Mouse (Mus musculus): ENCODE data around the gene Atp2a3. TPM values are rescaled to one million over a fixed set of nuclear protein-coding genes. Genes with fewer than 3 reads are reported as not detected.

Atp2a3 gene
- polyA plus RNA-seq, 1 experiment from 2014 or later, result 0.70 TPM

- no peak overlapping the region for H3K27ac ChIP-seq (ENCODE audit: low read depth, low read length)
- no peak overlapping the region for H3K4me2 ChIP-seq (ENCODE audit: low read depth, low read length)
- no peaks in the 10 kb centered on the region for H3K36me3 ChIP-seq (ENCODE audit: control insufficient read depth, insufficient read depth, low read length)
- H3K27me3 ChIP-seq (ENCODE audit: control insufficient read depth, insufficient read depth, low read length), result peaks cover 32% of the 10 kb centered on the region
- H3K4me3 ChIP-seq (ENCODE audit: low read depth, low read length), result no peak overlapping the region
- H3K9me3 ChIP-seq (ENCODE audit: control insufficient read depth, low read length), result no peaks in the 10 kb centered on the region
- WGBS, result 63% methylated on average over 7 of the region's 7 CpGs
- no peaks in the 10 kb centered on the region for H3K4me1 ChIP-seq (ENCODE audit: control insufficient read depth, insufficient read depth, low read length)
- no peak overlapping the region for H3K9ac ChIP-seq (replicated peaks; ENCODE audit: low read depth, low read length)
- no peak for ATAC-seq (ENCODE audit: low read depth)
Measured at GRCm38 (mm10) chr11:72963058-72963788, 2.3 kb downstream of the Atp2a3 start.

GRCm38 (mm10) chr11:72963789-72964294 is 2.9 kb downstream of the Atp2a3 start:
- H3K4me1 ChIP-seq (ENCODE audit: control insufficient read depth, insufficient read depth, low read length), result no peaks in the 10 kb centered on the region

GRCm38 (mm10) chr11:72974995-72975503 is 14.1 kb downstream of the Atp2a3 start:
- WGBS, result 83% methylated on average over 13 of the region's 13 CpGs
- Histone ChIP-seq H3K4me1 (ENCODE audit: control insufficient read depth, insufficient read depth, low read length) (no peaks in the 10 kb centered on the region), H3K4me3 (ENCODE audit: low read depth, low read length) (no peak overlapping the region), H3K9me3 (ENCODE audit: control insufficient read depth, low read length) (no peaks in the 10 kb centered on the region), H3K9ac (replicated peaks; ENCODE audit: low read depth, low read length) (no peak overlapping the region), H3K4me2 (ENCODE audit: low read depth, low read length) (no peak overlapping the region), H3K27me3 (ENCODE audit: control insufficient read depth, insufficient read depth, low read length) (no peaks in the 10 kb centered on the region), H3K27ac (ENCODE audit: low read depth, low read length) (no peak overlapping the region), H3K36me3 (ENCODE audit: control insufficient read depth, insufficient read depth, low read length) (no peaks in the 10 kb centered on the region)
- ATAC-seq (ENCODE audit: low read depth), result no peak

More at GRCm38 (mm10) chr11:72963789-72964294, 2.9 kb downstream of the Atp2a3 start:
- Histone ChIP-seq H3K27ac (ENCODE audit: low read depth, low read length) (no peak overlapping the region), H3K27me3 (ENCODE audit: control insufficient read depth, insufficient read depth, low read length) (peaks cover 32% of the 10 kb centered on the region), H3K36me3 (ENCODE audit: control insufficient read depth, insufficient read depth, low read length) (no peaks in the 10 kb centered on the region), H3K9me3 (ENCODE audit: control insufficient read depth, low read length) (no peaks in the 10 kb centered on the region), H3K9ac (replicated peaks; ENCODE audit: low read depth, low read length) (no peak overlapping the region), H3K4me3 (ENCODE audit: low read depth, low read length) (no peak overlapping the region), H3K4me2 (ENCODE audit: low read depth, low read length) (no peak overlapping the region)
- no peak for ATAC-seq (ENCODE audit: low read depth)
- WGBS, result 63% methylated on average over 3 of the region's 3 CpGs

- Histone ChIP-seq H3K36me3 (ENCODE audit: control insufficient read depth, insufficient read depth, low read length) (no peaks in the 10 kb centered on the region), H3K4me1 (ENCODE audit: control insufficient read depth, insufficient read depth, low read length) (no peaks in the 10 kb centered on the region), H3K9me3 (ENCODE audit: control insufficient read depth, low read length) (no peaks in the 10 kb centered on the region), H3K27ac (ENCODE audit: low read depth, low read length) (no peak overlapping the region), H3K27me3 (ENCODE audit: control insufficient read depth, insufficient read depth, low read length) (no peaks in the 10 kb centered on the region), H3K4me2 (ENCODE audit: low read depth, low read length) (no peak overlapping the region), H3K4me3 (ENCODE audit: low read depth, low read length) (no peak overlapping the region), H3K9ac (replicated peaks; ENCODE audit: low read depth, low read length) (no peak overlapping the region)
- ATAC-seq (ENCODE audit: low read depth), result no peak
- 90% methylated on average over 9 of the region's 9 CpGs for WGBS
Measured at GRCm38 (mm10) chr11:72982516-72982915, 21.5 kb downstream of the Atp2a3 start.

GRCm38 (mm10) chr11:72983283-72983682 is 22.3 kb downstream of the Atp2a3 start:
- no peak overlapping the region for H3K4me3 ChIP-seq (ENCODE audit: low read depth, low read length)
- H3K9me3 ChIP-seq (ENCODE audit: control insufficient read depth, low read length), result no peaks in the 10 kb centered on the region
- H3K27ac ChIP-seq (ENCODE audit: low read depth, low read length), result no peak overlapping the region
- H3K4me2 ChIP-seq (ENCODE audit: low read depth, low read length), result no peak overlapping the region
- ATAC-seq (ENCODE audit: low read depth), result no peak
- no peak overlapping the region for H3K9ac ChIP-seq (replicated peaks; ENCODE audit: low read depth, low read length)
- WGBS, result 57% methylated on average over 5 of the region's 5 CpGs
- H3K27me3 ChIP-seq (ENCODE audit: control insufficient read depth, insufficient read depth, low read length), result no peaks in the 10 kb centered on the region
- no peaks in the 10 kb centered on the region for H3K4me1 ChIP-seq (ENCODE audit: control insufficient read depth, insufficient read depth, low read length)
- no peaks in the 10 kb centered on the region for H3K36me3 ChIP-seq (ENCODE audit: control insufficient read depth, insufficient read depth, low read length)

GRCm38 (mm10) chr11:72986745-72987144 is 25.8 kb downstream of the Atp2a3 start:
- 75% methylated on average over 5 of the region's 5 CpGs for WGBS
- H3K36me3 ChIP-seq (ENCODE audit: control insufficient read depth, insufficient read depth, low read length), result no peaks in the 10 kb centered on the region

GRCm38 (mm10) chr11:72987234-72987633 is 26.3 kb downstream of the Atp2a3 start:
- H3K27ac ChIP-seq (ENCODE audit: low read depth, low read length), result no peak overlapping the region
- no peak overlapping the region for H3K9ac ChIP-seq (replicated peaks; ENCODE audit: low read depth, low read length)
- H3K9me3 ChIP-seq (ENCODE audit: control insufficient read depth, low read length), result no peaks in the 10 kb centered on the region
- no peaks in the 10 kb centered on the region for H3K27me3 ChIP-seq (ENCODE audit: control insufficient read depth, insufficient read depth, low read length)
- H3K4me3 ChIP-seq (ENCODE audit: low read depth, low read length), result no peak overlapping the region
- H3K4me1 ChIP-seq (ENCODE audit: control insufficient read depth, insufficient read depth, low read length), result no peaks in the 10 kb centered on the region
- no peak overlapping the region for H3K4me2 ChIP-seq (ENCODE audit: low read depth, low read length)
- no peaks in the 10 kb centered on the region for H3K36me3 ChIP-seq (ENCODE audit: control insufficient read depth, insufficient read depth, low read length)
- ATAC-seq (ENCODE audit: low read depth), result no peak
- WGBS, result 72% methylated on average over 5 of the region's 5 CpGs

More at GRCm38 (mm10) chr11:72986745-72987144, 25.8 kb downstream of the Atp2a3 start:
- Histone ChIP-seq H3K9me3 (ENCODE audit: control insufficient read depth, low read length) (no peaks in the 10 kb centered on the region), H3K27ac (ENCODE audit: low read depth, low read length) (no peak overlapping the region), H3K4me2 (ENCODE audit: low read depth, low read length) (no peak overlapping the region), H3K4me1 (ENCODE audit: control insufficient read depth, insufficient read depth, low read length) (no peaks in the 10 kb centered on the region), H3K27me3 (ENCODE audit: control insufficient read depth, insufficient read depth, low read length) (no peaks in the 10 kb centered on the region), H3K4me3 (ENCODE audit: low read depth, low read length) (no peak overlapping the region), H3K9ac (replicated peaks; ENCODE audit: low read depth, low read length) (no peak overlapping the region)
- ATAC-seq (ENCODE audit: low read depth), result no peak

GRCm38 (mm10) chr11:72987807-72988206 is 26.8 kb downstream of the Atp2a3 start:
- no peaks in the 10 kb centered on the region for H3K36me3 ChIP-seq (ENCODE audit: control insufficient read depth, insufficient read depth, low read length)
- no peak overlapping the region for H3K4me2 ChIP-seq (ENCODE audit: low read depth, low read length)
- H3K9ac ChIP-seq (replicated peaks; ENCODE audit: low read depth, low read length), result no peak overlapping the region
- H3K27ac ChIP-seq (ENCODE audit: low read depth, low read length), result no peak overlapping the region
- no peaks in the 10 kb centered on the region for H3K4me1 ChIP-seq (ENCODE audit: control insufficient read depth, insufficient read depth, low read length)
- no peak overlapping the region for H3K4me3 ChIP-seq (ENCODE audit: low read depth, low read length)
- H3K9me3 ChIP-seq (ENCODE audit: control insufficient read depth, low read length), result no peaks in the 10 kb centered on the region
- no peaks in the 10 kb centered on the region for H3K27me3 ChIP-seq (ENCODE audit: control insufficient read depth, insufficient read depth, low read length)
- ATAC-seq (ENCODE audit: low read depth), result no peak
- WGBS, result 85% methylated on average over 5 of the region's 5 CpGs

- Histone ChIP-seq H3K4me3 (ENCODE audit: low read depth, low read length) (no peak overlapping the region), H3K27me3 (ENCODE audit: control insufficient read depth, insufficient read depth, low read length) (no peaks in the 10 kb centered on the region), H3K9ac (replicated peaks; ENCODE audit: low read depth, low read length) (no peak overlapping the region), H3K4me2 (ENCODE audit: low read depth, low read length) (no peak overlapping the region), H3K9me3 (ENCODE audit: control insufficient read depth, low read length) (no peaks in the 10 kb centered on the region), H3K27ac (ENCODE audit: low read depth, low read length) (no peak overlapping the region), H3K4me1 (ENCODE audit: control insufficient read depth, insufficient read depth, low read length) (no peaks in the 10 kb centered on the region), H3K36me3 (ENCODE audit: control insufficient read depth, insufficient read depth, low read length) (no peaks in the 10 kb centered on the region)
- ATAC-seq (ENCODE audit: low read depth), result no peak
- WGBS, result 85% methylated on average over 6 of the region's 6 CpGs
Measured at GRCm38 (mm10) chr11:72989044-72989443, 28.1 kb downstream of the Atp2a3 start.

Data from neural tube, embryonic 14.5 days (tissue).